Mouse (Mus musculus) left cerebral cortex, postnatal 36 days (tissue): Measurements from ENCODE around the gene Ccdc33. TPM values are rescaled to one million over a fixed set of nuclear protein-coding genes. Genes with fewer than 3 reads are reported as not detected.

Source experiments
- DNase-seq, 2 experiments: peaks; one replicate each; pipeline ENCODE4 v3.0.0; 2021 to 2022; ENCODE audit warnings: low spot score in 2 of 2, mixed read lengths in 1 of 2
- intact Hi-C: fragments of 180-260 bp; cut with DNase I; formaldehyde crosslinking; loops from one replicate; pipeline ENCODE4 v1.15.1; 2025
- total RNA-seq, 2 experiments: library from RNA; stranded (reverse); gene quantifications; 2 replicates each; pipeline ENCODE4 v1.2.3; 2021

Ccdc33 gene
- total RNA-seq, 2 experiments from 2014 or later: 0.49 to 1.1 TPM

- intact Hi-C loops: no loop called here
- DNase-seq: no peak
Measured at GRCm38 (mm10) chr9:58133893-58134884, 15.6 kb upstream of the Ccdc33 start.

- DNase-seq: no peak
- intact Hi-C loops: no loop called here
Measured at GRCm38 (mm10) chr9:58131735-58132134, 13.1 kb upstream of the Ccdc33 start.

- no peak for DNase-seq
- intact Hi-C loops: no loop called here
Measured at GRCm38 (mm10) chr9:58130909-58131308, 12.3 kb upstream of the Ccdc33 start.

GRCm38 (mm10) chr9:58129508-58129907, 10.9 kb upstream of the Ccdc33 start:
- intact Hi-C loops: no loop called here
- DNase-seq: no peak

- intact Hi-C loops: no loop called here
- DNase-seq: no peak
Measured at GRCm38 (mm10) chr9:58128926-58129413, 10.3 kb upstream of the Ccdc33 start.

GRCm38 (mm10) chr9:58125811-58126210, 7.2 kb upstream of the Ccdc33 start:
- intact Hi-C loops: no loop called here

GRCm38 (mm10) chr9:58125085-58125484, 6.5 kb upstream of the Ccdc33 start:
- DNase-seq: no peak
- intact Hi-C loops: no loop called here

More at GRCm38 (mm10) chr9:58125811-58126210, 7.2 kb upstream of the Ccdc33 start:
- no peak for DNase-seq

- intact Hi-C loops: no loop called here
- DNase-seq: no peak
Measured at GRCm38 (mm10) chr9:58116024-58116651, 2.5 kb downstream of the Ccdc33 start.

GRCm38 (mm10) chr9:58115297-58115925, 3.2 kb downstream of the Ccdc33 start:
- DNase-seq: no peak
- intact Hi-C loops: no loop called here

GRCm38 (mm10) chr9:58114019-58114418, 4.6 kb downstream of the Ccdc33 start:
- DNase-seq: no peak
- intact Hi-C loops: loop anchor here (5.0 kb wide), 1 partner anchor 47 kb away; no protein-coding TSS in a partner anchor

- intact Hi-C loops: loop anchor here (2.0 to 5.0 kb wide), 2 partner anchors 46 to 85 kb away; no protein-coding TSS in a partner anchor
- no peak for DNase-seq
Measured at GRCm38 (mm10) chr9:58113279-58113884, 5.2 kb downstream of the Ccdc33 start.

GRCm38 (mm10) chr9:58112866-58113278, 5.8 kb downstream of the Ccdc33 start:
- no peak for DNase-seq
- intact Hi-C loops: loop anchor here (2.0 to 5.0 kb wide), 2 partner anchors 46 to 86 kb away; no protein-coding TSS in a partner anchor

GRCm38 (mm10) chr9:58112321-58112751, 6.3 kb downstream of the Ccdc33 start:
- DNase-seq: no peak
- intact Hi-C loops: loop anchor here (2.0 to 5.0 kb wide), 2 partner anchors 45 to 86 kb away; no protein-coding TSS in a partner anchor

- intact Hi-C loops: loop anchor here (2.0 to 5.0 kb wide), 3 partner anchors 27 to 63 kb away; no protein-coding TSS in a partner anchor
- peak; percentile 81 to 82 for DNase-seq
Measured at GRCm38 (mm10) chr9:58111431-58111830, 7.2 kb downstream of the Ccdc33 start.

- intact Hi-C loops: loop anchor here (2.0 to 5.0 kb wide), 3 partner anchors 26 to 64 kb away; no protein-coding TSS in a partner anchor
- no peak for DNase-seq
Measured at GRCm38 (mm10) chr9:58110787-58111186, 7.8 kb downstream of the Ccdc33 start.

GRCm38 (mm10) chr9:58107494-58107893, 11.1 kb downstream of the Ccdc33 start:
- no peak for DNase-seq

GRCm38 (mm10) chr9:58105595-58106169, 12.9 kb downstream of the Ccdc33 start:
- intact Hi-C loops: no loop called here
- DNase-seq: no peak

More at GRCm38 (mm10) chr9:58107494-58107893, 11.1 kb downstream of the Ccdc33 start:
- intact Hi-C loops: no loop called here

GRCm38 (mm10) chr9:58103647-58104046, 15.0 kb downstream of the Ccdc33 start:
- DNase-seq: no peak

GRCm38 (mm10) chr9:58102013-58102412, 16.6 kb downstream of the Ccdc33 start:
- DNase-seq: peak; percentile 60 to 66
- intact Hi-C loops: no loop called here

More at GRCm38 (mm10) chr9:58103647-58104046, 15.0 kb downstream of the Ccdc33 start:
- intact Hi-C loops: no loop called here
